Mouse (Mus musculus): ENCODE results near the gene Ranbp17.

Gene Ranbp17

DNA sequence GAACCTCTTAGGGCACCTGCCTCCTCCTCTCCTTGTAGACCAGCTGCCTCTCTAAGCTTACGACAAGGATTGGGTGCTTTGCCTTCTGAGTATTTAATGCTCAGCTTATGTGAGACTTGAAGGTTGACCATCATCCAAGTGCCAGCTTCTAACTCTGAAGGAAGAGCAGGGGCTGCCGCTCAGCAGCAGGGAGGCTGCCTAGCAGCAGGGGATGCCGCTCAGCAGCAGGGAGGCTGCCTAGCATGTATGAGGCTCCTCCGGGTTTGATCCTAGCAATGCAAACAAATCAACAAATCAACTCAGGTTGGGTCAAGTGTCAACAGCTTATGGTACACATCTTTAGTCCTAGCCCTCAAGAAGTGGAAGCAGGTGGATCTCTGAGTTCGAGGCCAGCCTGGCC lies 281.5 kb downstream of the Ranbp17 start:
- DNase-seq (ENCODE audit: low read depth): no peak

DNA sequence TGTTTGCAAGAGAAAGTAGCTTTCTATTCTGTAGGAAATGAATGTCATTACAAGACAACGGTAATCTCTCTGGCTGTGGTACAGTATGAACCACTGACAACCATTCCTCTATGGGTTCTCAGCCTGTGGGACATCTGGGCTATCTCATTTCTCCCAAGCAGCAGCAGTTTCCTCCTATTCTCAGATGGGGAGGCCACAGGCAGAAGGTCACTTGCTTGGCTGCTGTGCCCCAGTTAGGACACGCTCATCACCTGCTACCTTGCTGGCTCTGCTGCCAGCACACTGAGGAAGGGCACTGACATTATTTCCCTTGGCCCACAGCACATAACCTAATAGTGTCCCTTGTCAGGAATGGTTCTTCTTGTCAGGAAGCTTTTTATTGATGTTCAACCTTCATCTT lies 285.4 kb downstream of the Ranbp17 start:
- DNase-seq (ENCODE audit: low read depth): no peak

DNA sequence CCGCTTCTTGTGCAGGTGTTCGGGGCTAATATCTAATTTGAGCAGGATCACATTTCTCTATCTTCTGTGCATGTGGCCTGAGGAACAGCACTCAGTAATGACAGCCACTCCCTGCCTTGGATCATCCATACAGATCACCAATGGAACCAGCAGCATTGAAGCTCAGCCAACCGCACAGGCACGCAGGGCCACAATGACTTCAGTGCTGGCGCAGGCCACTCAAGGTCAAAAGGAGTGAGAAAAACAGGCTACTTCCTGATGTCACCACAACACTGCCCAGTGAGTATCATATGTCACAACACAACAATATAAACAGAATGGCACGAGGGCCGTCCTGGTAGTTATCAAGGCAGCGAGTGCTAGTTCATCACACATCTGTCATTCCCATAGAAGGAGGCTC lies 287.0 kb downstream of the Ranbp17 start:
- no peak for DNase-seq (ENCODE audit: low read depth)

DNA sequence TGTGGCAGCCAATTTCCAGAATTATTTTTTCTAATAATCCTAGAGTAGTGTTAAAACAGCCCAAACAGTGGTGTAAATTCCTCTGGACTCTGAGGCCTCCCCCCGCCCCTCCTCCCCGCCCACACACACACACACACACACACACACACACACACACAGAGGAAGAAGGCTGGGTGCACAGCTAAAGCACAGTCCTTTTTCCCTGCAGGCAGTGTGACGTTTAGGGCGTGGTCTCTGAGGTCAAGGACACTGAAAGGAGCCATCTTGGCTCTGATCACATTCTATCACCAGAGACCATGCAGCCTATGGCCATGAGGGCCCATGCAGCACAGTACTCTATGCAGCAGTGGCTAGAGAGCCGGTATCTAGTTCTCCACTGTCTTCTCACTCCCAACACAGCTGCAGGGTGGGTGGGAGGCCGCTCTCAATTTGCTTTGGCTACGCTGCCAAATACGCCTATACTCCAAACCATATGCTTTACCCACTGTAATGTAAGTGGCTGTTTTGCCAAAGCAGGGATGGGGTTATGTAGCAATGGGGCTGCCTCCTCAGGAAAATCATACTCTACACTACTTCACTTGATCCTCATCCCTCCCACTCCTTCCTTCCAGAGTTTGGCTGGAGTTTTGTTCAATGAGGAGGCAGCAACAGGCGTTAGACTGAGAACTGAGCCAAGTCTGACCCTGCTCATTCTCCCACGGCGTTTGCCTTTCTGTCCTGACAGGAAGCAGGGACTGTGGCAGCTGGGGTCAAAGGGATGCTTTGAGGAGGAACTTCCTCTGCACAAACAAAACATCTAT lies 291.8 kb downstream of the Ranbp17 start:
- DNase-seq (ENCODE audit: low read depth): no peak

DNA sequence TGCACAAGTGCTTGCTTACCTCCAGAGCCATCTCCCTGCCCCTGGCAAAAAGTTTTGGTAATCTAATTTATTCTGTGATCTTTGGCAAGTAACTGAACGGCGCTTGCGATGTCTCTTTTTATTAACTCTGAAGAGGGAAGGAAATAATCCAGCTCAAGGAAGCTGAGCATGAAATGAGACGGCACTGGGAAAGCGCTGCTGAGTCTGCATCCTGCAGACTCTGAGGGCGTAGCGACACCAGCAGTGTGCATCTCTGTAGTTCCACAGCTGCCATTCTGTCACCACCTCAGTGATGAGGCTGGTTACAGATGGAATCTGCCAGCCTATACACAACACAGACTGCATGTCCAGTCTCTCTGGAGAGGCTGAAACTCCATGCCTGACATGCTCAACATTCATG lies 292.8 kb downstream of the Ranbp17 start:
- no peak for DNase-seq (ENCODE audit: low read depth)

DNA sequence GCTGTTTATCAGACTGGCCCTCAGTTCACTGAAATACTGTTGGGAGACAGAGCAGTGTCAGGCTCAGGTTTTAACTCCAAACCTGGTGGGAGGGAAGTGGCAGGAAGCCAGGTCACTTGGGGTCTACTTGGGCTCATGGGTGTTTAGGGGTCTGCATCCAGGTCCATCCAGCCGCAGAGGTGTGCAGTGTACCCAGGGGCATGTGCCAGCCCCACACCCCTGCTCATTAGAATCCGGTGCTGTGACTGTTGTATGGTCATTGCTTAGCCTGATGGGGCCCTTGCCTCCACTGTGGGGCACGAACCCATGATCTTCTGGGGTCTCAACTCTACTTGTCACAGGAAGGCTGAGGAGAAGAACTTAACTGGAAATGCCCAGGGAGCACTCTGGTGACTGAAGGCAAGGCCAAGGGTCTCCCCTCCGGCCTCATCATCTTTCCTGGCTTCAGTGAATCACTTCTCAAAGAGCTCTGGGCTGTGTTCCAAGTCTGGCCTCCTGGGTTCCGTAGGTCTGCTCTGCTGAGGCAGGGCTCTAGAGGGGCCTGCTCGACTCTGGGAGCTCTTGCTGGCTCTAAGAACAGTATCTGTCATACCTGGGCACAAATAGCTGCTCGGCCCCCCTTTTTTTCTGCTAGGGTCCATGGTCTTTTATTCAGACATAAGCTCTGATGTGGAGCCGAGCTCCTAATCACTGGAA lies 296.0 kb downstream of the Ranbp17 start:
- DNase-seq (ENCODE audit: low read depth): no peak

DNA sequence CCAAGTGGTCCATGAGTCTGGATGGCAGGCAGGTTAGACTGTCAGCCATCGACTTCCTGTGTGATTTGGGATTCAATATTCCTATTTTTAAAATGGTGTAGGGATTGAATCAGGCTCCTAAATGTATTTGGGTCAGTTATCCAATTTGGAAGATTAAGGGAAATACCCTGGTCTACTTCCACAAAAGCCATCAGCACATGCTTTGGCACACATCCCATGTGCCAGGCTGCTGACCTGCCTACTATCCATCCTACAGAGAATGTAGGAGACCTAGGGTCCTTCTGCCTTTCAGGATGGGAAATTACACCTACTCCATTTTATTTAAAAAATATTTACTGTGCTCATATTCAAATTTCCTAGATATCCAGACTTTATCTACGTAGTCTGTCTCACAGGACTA lies 306.1 kb downstream of the Ranbp17 start:
- DNase-seq (ENCODE audit: low read depth): no peak

DNA sequence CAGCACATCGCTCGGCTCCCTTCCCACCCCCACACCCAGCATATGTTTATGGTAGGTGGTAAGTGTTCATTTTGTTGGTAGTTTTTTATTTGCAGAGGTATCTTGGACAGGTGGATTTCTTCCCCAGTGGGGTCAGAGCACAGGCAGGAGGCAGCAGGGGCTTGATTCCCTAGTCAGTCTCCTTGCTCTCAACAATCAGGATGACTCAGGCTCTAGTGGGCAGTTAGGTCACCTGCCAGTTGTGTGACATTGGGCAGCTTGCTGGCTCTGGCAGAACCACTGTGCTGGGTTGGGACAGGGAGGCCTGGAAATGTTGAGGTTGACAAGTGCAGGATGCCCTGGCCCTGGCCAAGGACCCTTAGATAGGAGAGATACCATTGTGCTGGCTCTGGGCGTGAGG lies 308.6 kb downstream of the Ranbp17 start:
- DNase-seq (ENCODE audit: low read depth): no peak

DNA sequence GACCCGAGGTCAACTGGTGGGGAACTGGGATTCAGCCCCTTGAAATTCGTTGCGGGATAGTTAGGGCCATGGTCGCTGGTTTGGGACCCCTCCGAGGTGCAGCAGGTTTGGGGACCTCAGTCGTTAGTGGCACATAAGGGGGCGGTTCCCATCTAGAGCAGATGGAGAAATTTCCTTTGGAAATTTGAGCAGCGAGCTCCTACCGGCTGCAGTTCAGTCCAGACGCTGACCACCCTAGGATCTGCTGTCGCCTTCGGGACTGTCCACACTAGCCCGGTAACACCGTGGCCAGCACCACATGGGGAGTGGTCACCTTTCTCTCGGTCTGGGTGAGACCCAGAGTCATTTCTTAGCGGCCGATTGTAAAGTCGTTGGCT lies 309.2 kb downstream of the Ranbp17 start:
- no peak for DNase-seq (ENCODE audit: low read depth)

DNA sequence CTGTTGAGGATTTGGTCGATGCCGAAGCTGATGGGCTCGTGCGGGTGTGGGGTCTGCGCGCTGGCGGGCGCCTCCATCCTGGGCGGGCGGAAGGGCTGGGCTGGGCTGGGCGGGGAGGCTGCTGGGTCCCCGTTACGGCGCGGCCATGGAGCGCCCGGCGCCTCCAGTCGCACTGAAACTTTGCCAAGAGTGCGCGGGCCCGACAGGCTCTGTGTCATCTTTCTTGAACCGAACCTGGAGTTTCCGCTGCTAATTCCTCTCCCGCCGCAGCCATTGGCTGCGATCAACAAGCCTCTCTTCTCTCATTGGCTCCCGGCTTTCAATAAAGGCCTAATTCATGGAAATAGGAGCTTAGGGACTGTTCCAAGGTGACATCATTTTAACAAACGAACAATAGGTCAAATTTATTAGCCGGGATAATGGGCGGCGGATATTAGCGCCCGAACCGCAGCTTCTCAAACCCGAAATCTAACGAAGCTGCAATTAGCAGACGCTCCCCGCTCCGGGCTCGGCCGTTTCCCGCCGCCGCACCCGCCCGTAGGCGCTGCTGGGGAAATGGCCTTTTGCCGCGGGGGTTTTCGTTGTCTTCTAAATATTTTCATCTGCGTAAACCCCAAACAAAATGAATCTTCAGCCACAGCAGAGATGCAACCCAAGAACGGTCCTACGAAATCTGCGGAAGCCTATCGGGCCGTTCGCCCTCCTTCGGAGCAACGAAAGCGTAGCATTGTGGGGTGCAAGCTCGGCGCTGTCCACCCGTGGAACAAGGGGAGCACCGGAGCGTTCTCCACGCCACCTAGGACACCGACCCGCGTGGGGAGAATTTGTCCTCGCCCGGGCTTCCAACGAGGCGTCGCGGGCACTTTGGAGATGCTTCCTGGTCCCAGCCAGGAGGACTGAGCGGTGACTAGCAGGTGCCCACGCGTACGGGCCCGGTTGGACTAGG lies 309.9 kb downstream of the Ranbp17 start, which contains the start of gene Tlx3:
Tlx3 (minus strand) TSS at position 207 of the 946 bp plus-strand sequence.
- DNase-seq (ENCODE audit: low read depth): no peak

DNA sequence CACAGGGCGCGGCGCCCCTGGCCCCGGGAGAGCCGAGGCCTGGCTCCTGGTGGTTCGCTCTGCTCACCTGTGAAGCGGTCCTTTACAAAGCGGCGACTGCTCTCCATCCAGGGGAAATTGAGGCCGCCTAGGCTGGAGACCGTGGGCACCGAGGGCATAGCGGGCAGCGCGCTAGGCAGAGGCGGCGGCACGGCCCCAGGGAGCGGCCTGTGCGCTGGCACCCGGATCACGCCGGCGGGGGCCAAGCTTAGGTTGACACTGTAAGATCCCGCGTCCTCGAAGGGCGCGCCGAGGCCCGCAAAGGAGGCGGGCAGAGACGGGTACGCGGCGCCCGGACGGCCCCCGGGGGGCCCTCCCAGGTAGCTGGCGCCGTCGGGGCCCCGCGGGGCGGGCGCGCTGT lies 310.6 kb downstream of the Ranbp17 start:
- no peak for DNase-seq (ENCODE audit: low read depth)

DNA sequence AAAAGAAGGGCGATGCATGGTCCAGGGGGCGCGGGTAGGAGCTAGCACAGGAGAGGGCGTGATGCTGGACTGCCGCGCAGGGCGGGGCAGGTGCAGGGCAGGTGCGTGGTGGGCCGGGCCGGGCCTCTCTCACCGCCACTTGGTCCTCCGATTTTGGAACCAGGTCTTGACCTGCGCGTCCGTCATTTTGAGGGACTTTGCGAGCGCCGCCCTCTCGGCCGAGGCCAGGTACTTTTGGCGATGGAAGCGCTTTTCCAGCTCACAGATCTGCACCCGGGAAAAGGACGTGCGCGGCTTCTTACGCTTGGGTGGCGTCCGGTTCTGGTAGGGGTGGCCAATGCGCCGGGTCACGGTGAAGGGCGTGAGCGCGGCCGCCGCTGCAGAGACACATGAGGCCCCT lies 311.2 kb downstream of the Ranbp17 start:
- no peak for DNase-seq (ENCODE audit: low read depth)

DNA sequence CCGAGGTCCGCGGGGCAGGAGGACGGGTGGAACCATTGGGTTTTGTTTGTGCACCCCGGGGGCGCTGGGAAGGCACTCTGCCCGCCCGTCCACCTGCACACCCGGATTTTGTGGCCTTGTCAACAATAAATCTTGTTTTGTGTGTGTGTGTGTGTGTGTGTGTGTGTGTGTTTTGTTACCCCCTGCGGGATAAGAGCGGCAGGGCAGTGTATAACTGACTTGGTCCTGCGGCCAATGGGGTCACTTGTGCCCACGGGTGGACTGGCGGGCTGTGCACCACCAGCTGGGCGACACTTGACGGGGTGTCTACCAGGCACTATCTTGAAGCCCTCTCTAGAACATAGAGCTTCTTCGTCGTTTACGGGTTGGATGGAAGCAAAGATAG lies 311.9 kb downstream of the Ranbp17 start:
- DNase-seq (ENCODE audit: low read depth): no peak

DNA sequence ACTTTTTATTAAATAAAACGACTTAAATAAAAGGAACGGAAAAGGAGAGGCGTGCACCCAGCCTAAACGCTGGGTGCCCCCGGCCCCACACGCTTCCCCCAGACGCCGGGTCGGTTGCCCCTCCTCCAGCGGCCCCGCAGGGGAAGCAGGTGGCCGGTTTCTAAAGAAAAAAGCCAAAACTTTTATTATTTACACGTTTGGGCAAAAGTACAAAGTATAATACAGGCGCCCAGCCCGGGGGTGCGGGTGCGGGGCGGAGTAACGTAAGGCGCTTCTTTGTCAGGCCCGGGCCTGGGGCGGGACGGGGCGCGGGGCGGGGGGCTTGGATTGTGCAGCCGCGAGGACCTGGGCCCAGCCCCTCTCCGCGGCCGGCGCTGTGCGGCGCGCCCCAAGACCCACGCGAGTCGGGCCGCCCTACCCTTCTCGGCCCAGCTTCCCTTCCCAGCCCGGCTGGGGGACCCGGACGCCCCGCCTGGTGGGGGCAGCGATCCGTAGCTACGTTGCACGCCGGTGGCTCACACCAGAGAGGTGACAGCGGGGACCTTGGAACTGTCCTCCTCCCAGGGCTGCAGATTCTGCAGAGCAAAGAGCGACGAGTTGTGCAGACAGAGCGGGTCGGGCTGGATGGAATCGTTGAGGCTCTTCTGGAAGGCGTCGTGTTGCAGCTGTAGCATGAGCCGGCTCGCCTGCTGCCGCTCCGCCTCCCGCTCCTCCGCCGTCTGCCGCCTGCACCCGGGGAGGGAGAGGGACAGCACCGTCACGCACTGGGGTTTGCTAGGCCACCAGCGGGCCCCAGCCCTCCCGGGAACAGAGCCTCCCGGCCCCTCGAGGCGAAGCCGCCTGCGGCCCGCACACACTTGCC lies 312.6 kb downstream of the Ranbp17 start:
- DNase-seq (ENCODE audit: low read depth): no peak

DNA sequence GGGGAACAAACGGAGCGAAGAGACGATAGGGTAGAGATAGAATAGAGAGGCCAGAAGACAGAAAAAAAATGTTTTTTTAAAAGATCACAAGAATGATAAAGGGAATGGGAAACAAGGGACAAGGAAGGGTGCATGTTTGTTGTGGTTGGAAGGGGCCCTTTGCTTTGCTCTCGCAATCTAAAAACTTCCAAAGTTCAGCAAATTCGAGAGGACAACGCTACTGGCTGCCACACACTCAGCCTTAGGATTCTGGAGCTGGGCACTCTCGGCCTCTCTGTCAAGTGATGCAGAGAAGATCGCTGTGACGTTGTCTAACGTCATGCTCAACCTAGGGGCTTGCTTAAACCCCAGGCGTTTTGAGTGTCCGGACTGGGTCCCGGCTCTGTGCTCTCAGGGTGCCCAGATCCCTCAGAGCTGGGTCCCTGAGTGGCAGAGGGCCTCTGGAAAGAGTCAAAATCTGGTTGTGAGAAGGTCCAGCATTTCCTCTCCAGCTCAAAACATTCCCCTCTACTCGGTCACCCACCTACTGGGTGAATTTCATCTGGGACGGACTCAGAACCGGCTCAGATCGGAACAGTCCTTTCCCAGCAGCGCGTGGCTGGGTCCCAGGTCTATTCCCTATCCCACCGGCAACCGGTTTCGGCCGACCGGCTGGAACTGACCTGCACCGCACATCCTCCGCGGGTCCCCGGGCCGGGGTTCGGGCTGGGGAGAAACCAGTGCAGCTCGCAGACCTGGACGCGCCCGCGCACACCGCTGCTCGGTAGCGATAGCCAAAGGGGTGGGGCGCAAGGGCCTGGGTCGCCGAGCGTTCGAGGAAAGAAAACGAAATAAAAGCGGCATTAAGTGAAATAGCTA lies 313.4 kb downstream of the Ranbp17 start:
- DNase-seq (ENCODE audit: low read depth): no peak

DNA sequence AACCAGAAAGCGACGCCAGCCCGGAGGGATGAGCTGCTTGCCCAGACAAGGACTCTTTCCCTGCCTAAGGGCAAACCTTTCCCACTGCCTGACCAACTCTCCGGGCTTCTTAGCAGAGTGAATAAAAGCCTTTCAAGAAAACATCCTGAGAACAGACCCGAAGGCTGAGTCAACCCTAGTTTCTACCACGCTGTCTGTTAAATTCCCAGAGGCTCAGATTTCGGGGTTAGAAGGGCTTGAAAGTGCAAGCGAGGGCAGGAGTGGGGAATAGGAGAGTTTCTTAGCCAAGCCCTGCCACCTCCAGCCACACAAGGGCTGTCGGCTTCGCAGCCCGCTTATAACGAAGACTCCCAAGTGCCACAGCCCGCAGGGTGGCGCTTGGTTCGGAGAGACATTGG lies 314.4 kb downstream of the Ranbp17 start:
- DNase-seq (ENCODE audit: low read depth): no peak

DNA sequence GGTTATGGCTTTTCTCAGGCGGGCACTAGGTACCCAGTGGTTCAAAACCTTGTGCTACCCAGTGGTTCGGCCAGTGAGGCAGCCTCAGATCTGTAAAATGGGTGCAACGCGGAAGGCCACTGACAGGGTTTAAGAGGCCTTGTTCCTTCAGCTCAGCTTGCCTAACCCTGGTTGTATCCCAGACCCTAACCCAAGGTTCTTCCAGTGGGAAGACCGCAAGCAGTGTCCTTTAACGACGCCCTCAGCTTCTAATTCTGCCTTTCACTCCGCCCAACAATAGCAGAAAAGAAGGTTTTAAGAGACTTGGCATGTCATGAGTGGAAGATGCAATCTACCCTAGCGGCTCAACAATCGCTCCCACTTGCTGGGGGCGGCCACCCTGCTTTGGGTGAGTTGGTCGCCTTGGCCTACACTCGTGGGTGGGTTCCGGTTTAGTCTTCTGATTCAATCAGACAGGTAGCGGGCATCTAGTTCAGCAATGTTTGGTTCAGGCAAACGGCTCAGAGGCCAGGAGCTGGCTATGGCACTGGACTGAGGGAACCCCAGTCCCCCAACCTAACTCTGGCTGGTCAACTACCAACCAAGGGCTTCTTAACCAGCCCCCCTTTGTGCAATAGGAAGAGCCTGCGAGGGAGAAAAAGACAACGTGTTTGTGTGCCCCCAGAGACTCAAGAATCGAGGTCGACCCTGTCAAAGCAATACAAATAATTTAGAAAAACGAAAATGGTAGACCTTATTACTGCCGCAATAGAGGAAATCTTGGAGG lies 315.0 kb downstream of the Ranbp17 start:
- DNase-seq (ENCODE audit: low read depth): no peak

DNA sequence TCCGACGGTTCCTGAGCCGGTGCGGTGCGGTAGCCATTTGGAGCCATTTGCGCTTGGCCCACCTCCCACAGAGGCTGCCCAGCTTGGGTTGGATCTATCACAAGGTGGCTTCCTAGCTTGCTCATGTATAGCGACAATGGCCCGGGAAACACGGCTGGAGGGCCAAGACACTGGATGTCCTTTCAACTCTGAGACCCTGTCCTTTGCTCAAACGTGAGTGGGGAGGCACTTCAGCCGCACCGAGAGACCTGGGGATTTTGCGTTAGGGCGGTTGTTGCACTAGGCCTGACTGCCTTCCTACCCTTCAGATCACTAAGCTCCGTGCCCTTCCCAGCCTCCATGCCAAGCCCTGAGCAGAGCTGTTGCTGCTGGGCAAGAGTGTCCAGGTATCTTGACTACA lies 315.9 kb downstream of the Ranbp17 start:
- DNase-seq (ENCODE audit: low read depth): no peak

DNA sequence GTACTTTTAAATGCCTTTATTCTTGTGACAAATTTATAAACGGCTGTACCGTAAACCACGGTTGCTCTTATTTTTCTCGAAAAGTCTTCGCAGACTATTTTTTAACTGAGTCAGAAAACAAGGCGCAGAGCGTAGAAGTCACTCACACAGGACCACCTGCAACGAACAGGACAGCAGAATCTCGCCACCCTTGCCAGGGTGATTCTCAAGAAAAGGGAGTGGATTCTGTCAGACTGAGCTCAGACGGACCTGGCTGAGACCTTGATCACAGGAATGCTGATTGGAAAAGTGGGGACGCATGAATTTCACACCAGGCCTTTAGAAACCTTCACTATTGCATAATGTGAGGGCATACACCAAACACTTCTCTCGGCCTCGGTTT lies 316.4 kb downstream of the Ranbp17 start:
- DNase-seq (ENCODE audit: low read depth): no peak
